Mouse (Mus musculus) CD4-positive helper T cell, adult 2 months (primary cell): ENCODE data around the gene Slc11a2.

Experiments
- DNase-seq: peaks from one replicate; pipeline ENCODE4 v3.0.0-alpha.2; 2012; ENCODE audit warnings: low read depth, missing footprints, low spot score

The Slc11a2 gene

GRCm38 (mm10) chr15:100424396-100425122 lies at the start of gene Slc11a2:
Slc11a2 (minus strand) TSS chr15:100425072.
- peak; percentile 58 for DNase-seq

- no peak for DNase-seq
Measured at GRCm38 (mm10) chr15:100473926-100474503, 49.1 kb upstream of the Slc11a2 start.

GRCm38 (mm10) chr15:100470037-100470436 lies 45.2 kb upstream of the Slc11a2 start:
- no peak for DNase-seq

GRCm38 (mm10) chr15:100469189-100469545 lies 44.3 kb upstream of the Slc11a2 start:
- no peak for DNase-seq

GRCm38 (mm10) chr15:100468295-100469188 lies 43.7 kb upstream of the Slc11a2 start, which contains the start of gene Letmd1:
Letmd1 (plus strand) TSS chr15:100469023.
- DNase-seq = peak; percentile 91

- DNase-seq = no peak
Measured at GRCm38 (mm10) chr15:100467738-100468137, 42.9 kb upstream of the Slc11a2 start.

- peak; percentile 36 for DNase-seq
Measured at GRCm38 (mm10) chr15:100465432-100465831, 40.6 kb upstream of the Slc11a2 start.

- peak; percentile 76 for DNase-seq
Measured at GRCm38 (mm10) chr15:100463712-100464111, 38.8 kb upstream of the Slc11a2 start.

GRCm38 (mm10) chr15:100462086-100462485 lies 37.2 kb upstream of the Slc11a2 start:
- no peak for DNase-seq

GRCm38 (mm10) chr15:100461646-100462045 lies 36.8 kb upstream of the Slc11a2 start:
- no peak for DNase-seq

GRCm38 (mm10) chr15:100460942-100461341 lies 36.1 kb upstream of the Slc11a2 start:
- DNase-seq = peak; percentile 82

- peak; percentile 84 for DNase-seq
Measured at GRCm38 (mm10) chr15:100458055-100458454, 33.2 kb upstream of the Slc11a2 start.

- DNase-seq = peak; percentile 83
Measured at GRCm38 (mm10) chr15:100457340-100457739, 32.5 kb upstream of the Slc11a2 start.

GRCm38 (mm10) chr15:100456356-100456991 lies 31.6 kb upstream of the Slc11a2 start:
- no peak for DNase-seq

GRCm38 (mm10) chr15:100452486-100452885 lies 27.6 kb upstream of the Slc11a2 start:
- no peak for DNase-seq

GRCm38 (mm10) chr15:100451245-100451644 lies 26.4 kb upstream of the Slc11a2 start:
- DNase-seq = no peak

- no peak for DNase-seq
Measured at GRCm38 (mm10) chr15:100449495-100449894, 24.6 kb upstream of the Slc11a2 start.

GRCm38 (mm10) chr15:100448572-100448971 lies 23.7 kb upstream of the Slc11a2 start:
- no peak for DNase-seq

- no peak for DNase-seq
Measured at GRCm38 (mm10) chr15:100446887-100447286, 22.0 kb upstream of the Slc11a2 start.

GRCm38 (mm10) chr15:100443126-100443922 lies 18.5 kb upstream of the Slc11a2 start:
- peak; percentile 96 for DNase-seq

- DNase-seq = no peak
Measured at GRCm38 (mm10) chr15:100436518-100436917, 11.6 kb upstream of the Slc11a2 start.
